Mouse (Mus musculus): ENCODE measurements around the gene Olfr56.
A peak's percentile ranks its signal among the peaks of the same experiment; 100 is the strongest.
"Not testable (repeated sequence)": the region's sequence is repeated elsewhere in the genome, so short reads cannot be mapped to it uniquely, and the experiment has no call there.

Olfr56 gene

GRCm38 (mm10) chr11:49168839-49169611, 190.3 kb downstream of the Olfr56 start:
- peak; percentile 13 for DNase-seq (ENCODE audit: low spot score)

GRCm38 (mm10) chr11:49170576-49170975, 191.9 kb downstream of the Olfr56 start:
- no peak for DNase-seq (ENCODE audit: low spot score)

- no peak for DNase-seq (ENCODE audit: low spot score)
Observed at GRCm38 (mm10) chr11:49175345-49175744, 196.7 kb downstream of the Olfr56 start.

- DNase-seq (ENCODE audit: low spot score) = not testable (repeated sequence)
Observed at GRCm38 (mm10) chr11:49176047-49176779, 197.5 kb downstream of the Olfr56 start.

- no peak for DNase-seq (ENCODE audit: low spot score)
Observed at GRCm38 (mm10) chr11:49183172-49183571, 204.5 kb downstream of the Olfr56 start.
